Mouse (Mus musculus) heart, postnatal 14 days (tissue): ENCODE results near the gene Ascl3. TPM values are rescaled to one million over a fixed set of nuclear protein-coding genes. Genes with fewer than 3 reads are reported as not detected.

ENCODE experiments used
- DNase-seq, 2 experiments: peaks; one replicate each; pipeline ENCODE4 v3.0.0; 2021 to 2022
- intact Hi-C: fragments of 180-260 bp; cut with DNase I; formaldehyde crosslinking; loops from one replicate; pipeline ENCODE4 v1.15.1; 2025
- long read RNA-seq, 2 experiments: library from polyadenylated mRNA; stranded (forward); transcript quantifications; one replicate each; pipeline ENCODE4 v2.0.0; 2021
- total RNA-seq, 2 experiments: library from RNA; stranded (reverse); gene quantifications; 2 replicates each; pipeline ENCODE4 v1.2.3; 2021

Gene Ascl3
- not detected for total RNA-seq
- long read RNA-seq, experiment 1: 0 reads
- long read RNA-seq, experiment 2: 0 reads

- no peak for DNase-seq
- intact Hi-C loops: no loop called here
These were observed at the start of gene Ascl3 for GRCm38 (mm10) chr7:109731626-109732025. Gene Ascl3, minus strand, starts transcription at chr7:109731726.

GRCm38 (mm10) chr7:109781087-109781469, 49.6 kb upstream of the Ascl3 start:
- intact Hi-C loops: no loop called here
- DNase-seq: no peak

GRCm38 (mm10) chr7:109772251-109772650, 40.7 kb upstream of the Ascl3 start:
- no peak for DNase-seq
- intact Hi-C loops: no loop called here

- no peak for DNase-seq
- intact Hi-C loops: no loop called here
These were observed 37.3 kb upstream of the Ascl3 start for GRCm38 (mm10) chr7:109768699-109769383.

GRCm38 (mm10) chr7:109767575-109768350, 36.2 kb upstream of the Ascl3 start:
- DNase-seq: no peak
- intact Hi-C loops: no loop called here

GRCm38 (mm10) chr7:109764009-109764408, 32.5 kb upstream of the Ascl3 start:
- intact Hi-C loops: no loop called here

GRCm38 (mm10) chr7:109756291-109756690, 24.8 kb upstream of the Ascl3 start:
- no peak for DNase-seq
- intact Hi-C loops: no loop called here

More at GRCm38 (mm10) chr7:109764009-109764408, 32.5 kb upstream of the Ascl3 start:
- DNase-seq: no peak

GRCm38 (mm10) chr7:109754034-109754433, 22.5 kb upstream of the Ascl3 start:
- DNase-seq: no peak
- intact Hi-C loops: no loop called here

GRCm38 (mm10) chr7:109752008-109752925, 20.7 kb upstream of the Ascl3 start, which contains the start of gene Tmem9b:
Gene Tmem9b, minus strand, starts transcription at chr7:109752875.
- DNase-seq: peak; percentile 84 to 87
- intact Hi-C loops: no loop called here

- intact Hi-C loops: no loop called here
- DNase-seq: no peak
These were observed 20.0 kb upstream of the Ascl3 start for GRCm38 (mm10) chr7:109751427-109752007.

- intact Hi-C loops: no loop called here
- DNase-seq: no peak
These were observed 16.2 kb upstream of the Ascl3 start for GRCm38 (mm10) chr7:109747747-109748146.

- no peak for DNase-seq
- intact Hi-C loops: no loop called here
These were observed 10.2 kb upstream of the Ascl3 start for GRCm38 (mm10) chr7:109741703-109742102.

- intact Hi-C loops: no loop called here
- no peak for DNase-seq
These were observed 9.5 kb upstream of the Ascl3 start for GRCm38 (mm10) chr7:109741060-109741459.

GRCm38 (mm10) chr7:109739822-109740370, 8.4 kb upstream of the Ascl3 start:
- intact Hi-C loops: no loop called here
- no peak for DNase-seq

GRCm38 (mm10) chr7:109734806-109735205, 3.3 kb upstream of the Ascl3 start:
- intact Hi-C loops: no loop called here

GRCm38 (mm10) chr7:109723697-109724096, 7.8 kb downstream of the Ascl3 start, which contains the start of gene BC051019:
Gene BC051019, minus strand, starts transcription at chr7:109723850.
- intact Hi-C loops: no loop called here
- DNase-seq: no peak

More at GRCm38 (mm10) chr7:109734806-109735205, 3.3 kb upstream of the Ascl3 start:
- no peak for DNase-seq

GRCm38 (mm10) chr7:109723114-109723513, 8.4 kb downstream of the Ascl3 start:
- DNase-seq: no peak
- intact Hi-C loops: no loop called here

GRCm38 (mm10) chr7:109722618-109723017, 8.9 kb downstream of the Ascl3 start:
- intact Hi-C loops: no loop called here
- DNase-seq: no peak

- intact Hi-C loops: loop anchor here (2.0 kb wide), 1 partner anchor 190 kb away; no protein-coding TSS in a partner anchor
- DNase-seq: peak; percentile 28 to 63
These were observed 12.2 kb downstream of the Ascl3 start for GRCm38 (mm10) chr7:109719286-109719685.
